Mouse (Mus musculus) naive thymus-derived CD4-positive, alpha-beta T cell, adult 2 months (primary cell): ENCODE measurements around the gene Hist1h4f.
"Not testable (repeated sequence)": the region's sequence is repeated elsewhere in the genome, so short reads cannot be mapped to it uniquely, and the experiment has no call there.

ENCODE experiments used
- DNase-seq: peaks from one replicate; pipeline ENCODE4 v3.0.0-alpha.2; 2011; ENCODE audit warnings: low read depth

The Hist1h4f gene

GRCm38 (mm10) chr13:23576351-23576881 is 25.0 kb upstream of the Hist1h4f start:
- no peak for DNase-seq

- DNase-seq = peak; percentile 47
Observed at GRCm38 (mm10) chr13:23575864-23576313, 24.4 kb upstream of the Hist1h4f start.

- peak; percentile 71 for DNase-seq
Observed at GRCm38 (mm10) chr13:23575271-23575851, 23.9 kb upstream of the Hist1h4f start, which contains the start of gene Hist1h3d. TSS of gene Hist1h3d (plus strand) at chr13:23575763.

- DNase-seq = peak; percentile 53
Observed at GRCm38 (mm10) chr13:23574546-23575170, 23.2 kb upstream of the Hist1h4f start.

GRCm38 (mm10) chr13:23573898-23574524 is 22.6 kb upstream of the Hist1h4f start, which contains the start of the genes Hist1h2bf and Hist1h2ad:
TSS of gene Hist1h2bf (minus strand) at chr13:23574196.
TSS of gene Hist1h2ad (plus strand) at chr13:23574381.
- DNase-seq = peak; percentile 95

- peak; percentile 42 for DNase-seq
Observed at GRCm38 (mm10) chr13:23573034-23573897, 21.8 kb upstream of the Hist1h4f start.

GRCm38 (mm10) chr13:23572218-23573033 is 21.0 kb upstream of the Hist1h4f start:
- no peak for DNase-seq

- peak; percentile 51 for DNase-seq
Observed at GRCm38 (mm10) chr13:23571504-23572217, 20.2 kb upstream of the Hist1h4f start.

GRCm38 (mm10) chr13:23571022-23571503 is 19.6 kb upstream of the Hist1h4f start, which contains the start of the genes Hist1h2ae and Hist1h2bg:
TSS of gene Hist1h2ae (minus strand) at chr13:23571220.
TSS of gene Hist1h2bg (plus strand) at chr13:23571396.
- peak; percentile 91 for DNase-seq

- DNase-seq = peak; percentile 52
Observed at GRCm38 (mm10) chr13:23570261-23571021, 19.0 kb upstream of the Hist1h4f start.

GRCm38 (mm10) chr13:23564482-23564881 is 13.0 kb upstream of the Hist1h4f start:
- DNase-seq = no peak

GRCm38 (mm10) chr13:23562699-23563462 is 11.4 kb upstream of the Hist1h4f start:
- peak; percentile 73 for DNase-seq

GRCm38 (mm10) chr13:23561883-23562659 is 10.6 kb upstream of the Hist1h4f start, which contains the start of gene Hist1h3e:
TSS of gene Hist1h3e (minus strand) at chr13:23562369.
- DNase-seq = peak; percentile 98

- DNase-seq = not testable (repeated sequence)
Observed at GRCm38 (mm10) chr13:23561531-23561882, 10.1 kb upstream of the Hist1h4f start.

- not testable (repeated sequence) for DNase-seq
Observed at GRCm38 (mm10) chr13:23560699-23561098, 9.3 kb upstream of the Hist1h4f start.

- no peak for DNase-seq
Observed at GRCm38 (mm10) chr13:23556906-23557305, 5.5 kb upstream of the Hist1h4f start.

GRCm38 (mm10) chr13:23555839-23556416 is 4.5 kb upstream of the Hist1h4f start:
- DNase-seq = peak; percentile 89
